Mouse (Mus musculus): ENCODE results near the gene Tmem248. TPM values are rescaled to one million over a fixed set of nuclear protein-coding genes. Genes with fewer than 3 reads are reported as not detected.

The Tmem248 gene
- polyA plus RNA-seq, 1 experiment = 24.4 TPM

GRCm38 (mm10) chr5:130254164-130255016, 37.5 kb downstream of the Tmem248 start:
- WGBS = 2% methylated on average over 19 of the region's 19 CpGs
- DNase-seq (ENCODE audit: low read depth, low spot score) = peak; percentile 65

GRCm38 (mm10) chr5:130255017-130255720, 38.3 kb downstream of the Tmem248 start, which contains the start of the genes Sbds and Tyw1:
TSS of gene Sbds (minus strand) at chr5:130255530.
TSS of gene Tyw1 (plus strand) at chr5:130255619.
- under 1% methylated on average over 52 of the region's 52 CpGs for WGBS
- DNase-seq (ENCODE audit: low read depth, low spot score) = peak; percentile 97

GRCm38 (mm10) chr5:130255799-130256525, 39.1 kb downstream of the Tmem248 start:
- 8% methylated on average over 20 of the region's 20 CpGs for WGBS
- DNase-seq (ENCODE audit: low read depth, low spot score) = peak; percentile 32

- under 1% methylated on average over 24 of the region's 25 CpGs for WGBS
- DNase-seq (ENCODE audit: low read depth, low spot score) = peak; percentile 99
Observed at GRCm38 (mm10) chr5:130256678-130257271, 39.9 kb downstream of the Tmem248 start.

GRCm38 (mm10) chr5:130257303-130257702, 40.4 kb downstream of the Tmem248 start:
- DNase-seq (ENCODE audit: low read depth, low spot score) = peak; percentile 16
- 5% methylated on average over 8 of the region's 8 CpGs for WGBS

- 75% methylated on average over 11 of the region's 11 CpGs for WGBS
Observed at GRCm38 (mm10) chr5:130263454-130263853, 46.6 kb downstream of the Tmem248 start.

GRCm38 (mm10) chr5:130264433-130265005, 47.6 kb downstream of the Tmem248 start:
- no peak for DNase-seq (ENCODE audit: low read depth, low spot score)
- WGBS = 88% methylated on average over 6 of the region's 6 CpGs

More at GRCm38 (mm10) chr5:130263454-130263853, 46.6 kb downstream of the Tmem248 start:
- DNase-seq (ENCODE audit: low read depth, low spot score) = no peak

- no peak for DNase-seq (ENCODE audit: low read depth, low spot score)
- WGBS = 89% methylated on average over 7 of the region's 7 CpGs
Observed at GRCm38 (mm10) chr5:130266651-130267050, 49.8 kb downstream of the Tmem248 start.

- DNase-seq (ENCODE audit: low read depth, low spot score) = no peak
- 76% methylated on average over 1 of the region's 1 CpGs for WGBS
Observed at GRCm38 (mm10) chr5:130267316-130267715, 50.4 kb downstream of the Tmem248 start.

- no peak for DNase-seq (ENCODE audit: low read depth, low spot score)
- WGBS = 78% methylated on average over 11 of the region's 11 CpGs
Observed at GRCm38 (mm10) chr5:130268976-130269375, 52.1 kb downstream of the Tmem248 start.

GRCm38 (mm10) chr5:130272344-130272743, 55.5 kb downstream of the Tmem248 start:
- no peak for DNase-seq (ENCODE audit: low read depth, low spot score)
- 100% methylated on average over 1 of the region's 1 CpGs for WGBS

GRCm38 (mm10) chr5:130273046-130273445, 56.2 kb downstream of the Tmem248 start:
- WGBS = 89% methylated on average over 6 of the region's 6 CpGs
- DNase-seq (ENCODE audit: low read depth, low spot score) = no peak

- DNase-seq (ENCODE audit: low read depth, low spot score) = peak; percentile 8
- WGBS = 41% methylated on average over 4 of the region's 4 CpGs
Observed at GRCm38 (mm10) chr5:130275509-130275908, 58.6 kb downstream of the Tmem248 start.

- no peak for DNase-seq (ENCODE audit: low read depth, low spot score)
- 71% methylated on average over 7 of the region's 7 CpGs for WGBS
Observed at GRCm38 (mm10) chr5:130278011-130278472, 61.2 kb downstream of the Tmem248 start.

GRCm38 (mm10) chr5:130283079-130283732, 66.3 kb downstream of the Tmem248 start:
- no peak for DNase-seq (ENCODE audit: low read depth, low spot score)

GRCm38 (mm10) chr5:130288106-130288505, 71.2 kb downstream of the Tmem248 start:
- 96% methylated on average over 7 of the region's 7 CpGs for WGBS
- no peak for DNase-seq (ENCODE audit: low read depth, low spot score)

More at GRCm38 (mm10) chr5:130283079-130283732, 66.3 kb downstream of the Tmem248 start:
- 97% methylated on average over 9 of the region's 9 CpGs for WGBS

- DNase-seq (ENCODE audit: low read depth, low spot score) = no peak
- 97% methylated on average over 6 of the region's 6 CpGs for WGBS
Observed at GRCm38 (mm10) chr5:130290242-130290641, 73.4 kb downstream of the Tmem248 start.

GRCm38 (mm10) chr5:130290775-130291174, 73.9 kb downstream of the Tmem248 start:
- DNase-seq (ENCODE audit: low read depth, low spot score) = no peak
- WGBS = 94% methylated on average over 12 of the region's 12 CpGs

Measured in large intestine, adult 2 months (tissue).